Mouse (Mus musculus) kidney, adult 9 months (tissue): Measurements from ENCODE around the gene Dctd.
A peak's percentile ranks its signal among the peaks of the same experiment; 100 is the strongest.
"Not testable (repeated sequence)": the region's sequence is repeated elsewhere in the genome, so short reads cannot be mapped to it uniquely, and the experiment has no call there.

Experiments used
- DNase-seq: peaks from one replicate; pipeline ENCODE4 v3.0.0; 2022

Gene Dctd

GRCm38 (mm10) chr8:48146449-48146848, 47.6 kb downstream of the Dctd start:
- DNase-seq, result no peak

- DNase-seq, result peak; percentile 4
Measured at GRCm38 (mm10) chr8:48152062-48152738, 53.3 kb downstream of the Dctd start.

GRCm38 (mm10) chr8:48153360-48154121, 54.6 kb downstream of the Dctd start:
- peak; percentile 25 for DNase-seq

DNA sequence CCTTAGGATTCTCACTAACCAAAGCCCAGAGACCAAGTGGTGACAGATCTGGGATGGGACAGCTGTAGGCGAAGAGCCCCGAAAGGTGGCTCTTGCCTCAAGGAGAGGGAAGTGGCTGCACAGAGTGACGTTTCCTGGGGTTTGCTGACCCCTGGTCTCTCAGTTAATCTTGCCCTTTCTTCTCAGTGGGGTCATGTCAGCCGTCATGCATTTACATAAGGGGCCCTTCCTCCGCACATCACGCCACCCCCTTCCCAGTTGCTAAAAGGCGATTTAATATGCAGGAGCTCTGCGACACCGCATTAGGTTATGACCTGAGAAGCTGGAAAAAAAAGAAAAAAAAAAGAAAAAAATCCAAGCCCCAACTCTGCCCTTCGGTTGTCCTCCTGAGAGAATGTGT, 58.8 kb downstream of the Dctd start:
- no peak for DNase-seq

DNA sequence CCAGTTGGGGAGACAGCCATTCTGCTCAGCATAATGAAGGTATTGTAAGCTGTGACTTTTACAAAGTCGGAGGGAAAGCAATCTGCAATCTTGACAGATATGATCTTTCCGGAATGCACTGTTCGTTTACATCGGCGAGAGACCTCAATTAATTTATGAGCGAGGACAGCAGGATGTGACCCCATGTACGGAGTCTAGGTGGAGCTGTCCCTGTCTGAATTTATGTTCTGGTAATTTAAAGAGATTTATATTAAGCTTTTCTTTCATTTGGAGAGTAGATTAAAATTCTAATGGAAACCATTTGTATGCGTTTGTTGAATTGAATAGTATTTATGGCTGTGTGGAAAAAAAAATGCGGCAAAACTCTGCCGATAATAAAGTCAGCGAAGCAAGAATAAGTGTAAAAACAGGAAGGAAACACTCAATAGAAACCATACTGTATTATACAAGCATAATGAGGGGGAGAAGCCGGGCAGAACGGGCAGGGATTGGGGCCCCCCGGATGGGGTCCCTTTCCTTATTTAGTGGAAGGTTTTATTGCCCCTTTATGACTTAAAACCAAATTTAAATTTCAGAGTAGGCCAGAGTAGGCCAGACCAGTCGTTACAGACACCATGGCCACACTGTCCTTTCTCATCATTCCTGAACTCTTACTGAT, 59.8 kb downstream of the Dctd start:
- DNase-seq, result no peak

DNA sequence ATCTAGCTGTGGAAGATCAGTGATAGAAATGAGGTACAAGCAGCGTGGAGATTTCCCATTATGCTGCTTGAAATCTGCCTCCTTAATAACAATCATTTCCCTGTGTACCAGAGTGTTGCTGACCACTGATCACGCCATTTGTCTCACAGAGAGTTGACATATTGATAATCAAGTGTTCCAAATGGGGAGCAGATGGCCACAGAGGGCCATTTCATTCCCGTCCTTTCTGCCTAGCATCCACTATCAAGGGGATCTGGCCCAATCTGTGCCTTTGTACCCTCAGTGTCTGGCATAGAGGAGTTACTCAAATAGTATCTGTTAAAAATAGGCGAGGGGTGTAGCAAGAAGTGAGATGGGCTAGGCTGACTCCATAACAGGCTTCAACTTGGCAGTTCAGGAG, 78.5 kb downstream of the Dctd start:
- no peak for DNase-seq

DNA sequence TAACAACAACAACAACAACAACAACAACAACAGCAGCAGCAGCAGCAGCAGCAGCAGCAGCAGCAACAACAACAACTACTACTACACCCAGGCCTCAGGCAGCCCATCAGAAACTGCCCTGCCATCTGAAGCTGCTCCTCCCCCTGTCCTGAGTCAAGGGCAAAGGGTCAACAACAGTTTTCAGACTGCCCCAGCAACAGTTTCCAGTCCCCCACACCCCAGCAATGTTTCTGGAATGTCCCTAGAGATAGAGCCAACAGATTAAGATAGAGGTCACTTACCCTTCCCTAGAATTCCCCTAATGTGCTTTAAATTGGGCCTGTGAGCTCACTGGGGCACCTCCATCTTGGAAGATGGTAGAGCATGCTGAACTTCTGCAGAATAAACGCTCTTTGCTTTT, 79.0 kb downstream of the Dctd start:
- DNase-seq, result no peak

- DNase-seq, result no peak
Measured at GRCm38 (mm10) chr8:48178993-48179392, 80.1 kb downstream of the Dctd start.

DNA sequence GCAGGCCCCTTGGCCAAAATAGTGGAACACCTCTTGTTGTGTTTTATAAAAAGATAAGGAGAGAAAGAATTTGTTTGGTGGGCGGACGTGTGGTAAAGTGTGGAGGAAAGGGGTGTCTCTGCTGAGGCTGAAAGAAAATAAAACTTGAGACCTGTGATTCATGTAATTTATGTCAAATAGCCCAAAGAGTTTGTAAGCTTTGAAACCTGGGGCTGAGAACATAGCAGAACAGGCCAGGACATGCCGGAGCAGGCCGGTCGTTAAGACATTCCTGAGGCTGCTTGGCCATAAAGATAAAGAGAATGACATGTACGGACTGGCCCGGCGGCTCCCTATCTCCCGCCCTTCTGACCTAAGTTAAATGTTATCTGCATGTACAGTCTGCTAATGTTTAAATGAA, 81.3 kb downstream of the Dctd start:
- DNase-seq, result not testable (repeated sequence)

- DNase-seq, result no peak
Measured at GRCm38 (mm10) chr8:48181000-48181399, 82.1 kb downstream of the Dctd start.

DNA sequence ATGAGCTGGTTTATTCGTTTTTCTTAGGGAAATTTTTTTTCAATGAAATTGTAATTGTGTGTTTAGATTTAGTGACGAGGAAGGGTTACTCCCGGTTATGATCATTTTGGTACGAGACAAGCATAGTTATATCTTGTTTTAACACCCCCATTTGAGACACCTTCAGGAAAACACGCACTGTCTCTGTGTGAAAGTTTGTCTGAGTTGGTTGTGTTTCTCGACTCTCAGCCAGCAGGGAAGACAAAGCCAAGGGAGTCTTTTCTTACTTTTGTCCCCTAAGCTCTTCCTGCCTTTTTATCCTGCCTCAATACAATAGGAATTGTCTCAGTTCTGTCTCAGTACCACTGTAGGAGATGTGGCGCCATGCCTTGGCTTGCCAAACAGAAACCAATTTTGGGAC, 84.9 kb downstream of the Dctd start:
- no peak for DNase-seq

DNA sequence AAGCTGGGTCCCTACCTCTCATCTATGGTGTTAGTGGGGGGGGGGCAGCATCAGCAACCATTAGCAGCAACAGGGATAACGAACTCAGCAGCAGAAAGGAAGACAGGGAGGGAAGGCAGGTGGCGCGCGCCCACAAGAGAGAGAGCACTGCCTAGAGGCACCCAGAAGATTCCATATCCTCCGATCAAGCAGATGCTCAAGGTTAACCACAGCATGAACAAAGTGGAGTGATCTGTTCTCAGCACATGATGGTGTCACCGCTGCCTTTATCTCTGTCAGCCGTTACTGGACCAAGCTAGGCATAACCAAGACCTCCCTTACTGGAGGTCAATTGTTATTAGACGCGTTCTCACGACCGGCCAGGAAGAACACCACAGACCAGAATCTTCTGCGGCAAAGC, 89.7 kb downstream of the Dctd start:
- no peak for DNase-seq

DNA sequence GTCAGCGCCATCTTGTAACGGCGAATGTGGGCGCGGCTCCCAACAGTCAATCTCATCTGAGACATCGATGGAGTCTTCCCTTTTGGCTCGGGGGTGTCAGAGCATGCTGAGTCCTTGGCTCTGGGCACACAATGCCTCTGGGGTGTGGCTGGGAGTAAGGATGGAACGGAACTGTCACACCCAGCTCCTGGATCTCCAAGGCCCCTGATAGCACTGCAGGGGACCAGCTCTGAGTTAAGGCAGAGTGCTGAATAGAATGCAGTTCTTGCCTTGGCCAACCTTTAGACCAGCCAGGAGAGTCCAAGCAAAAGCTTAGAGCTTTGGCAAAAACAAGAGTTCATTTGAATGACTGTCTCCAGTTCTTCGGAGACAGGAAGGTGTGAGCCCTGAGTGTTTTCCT, 97.1 kb downstream of the Dctd start:
- DNase-seq, result no peak

DNA sequence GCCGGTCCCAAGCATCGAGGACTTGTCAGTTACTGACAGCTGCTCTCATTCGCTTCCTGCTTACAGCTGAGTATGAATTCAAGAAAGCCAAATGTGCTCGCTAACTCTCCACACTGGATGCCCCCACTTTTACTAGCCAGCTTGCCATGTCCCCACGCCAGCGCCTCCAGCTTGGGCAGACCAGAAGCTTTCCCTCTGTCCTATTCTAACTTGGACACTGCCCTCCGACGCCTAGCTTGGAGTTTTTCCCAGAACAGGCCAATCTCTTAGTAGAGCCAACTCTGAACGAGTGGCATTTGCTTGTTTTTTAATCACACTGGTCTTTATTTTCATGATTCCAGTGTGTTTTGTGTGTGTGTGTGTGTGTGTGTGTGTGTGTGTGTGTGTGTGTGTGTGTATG, 100.3 kb downstream of the Dctd start:
- DNase-seq, result no peak

- no peak for DNase-seq
Measured at GRCm38 (mm10) chr8:48202632-48203031, 103.7 kb downstream of the Dctd start.
